Comparison of ENCODE assay signal across 11 mouse cellular contexts in genomic region chr9:57932831-57933602, GRCm38 (mm10). TPM values are rescaled to one million over a fixed set of nuclear protein-coding genes. Genes with fewer than 3 reads are reported as not detected.
DNase-seq lines count a peak whose midpoint lies in the region; ATAC-seq and TF ChIP-seq lines count a peak whose summit lies in the region.
"Had no signal": no experiment of that assay in that cellular context is flagged by ENCODE, and none has a peak within 500 bp of the region (broad histone marks: within the 10 kb centered on the region; RNA-seq: fewer than 3 reads in every experiment).

No protein-coding gene starts in this region.

- H3K27ac ChIP-seq in forebrain, embryonic 14.5 days (ENCODE audit: low read depth, low read length): no peak overlapping the region; the same call in 1 of the 2 replicates
- H3K27ac ChIP-seq in forebrain, embryonic 10.5 days: no peak overlapping the region
- H3K27ac ChIP-seq in bone marrow, adult 2 months (ENCODE audit: control insufficient read depth, insufficient read depth, low read depth, low read length, poor library complexity): 0 out of 2 replicates have a peak overlapping the region, but pooled peaks have one; percentile 23
- no peak overlapping the region; the same call in 1 of the 2 replicates for H3K27ac ChIP-seq in forebrain, embryonic 16.5 days (ENCODE audit: low read length)
- H3K27ac ChIP-seq in liver, embryonic 11.5 days (ENCODE audit: low read depth, low read length): no peak overlapping the region
- H3K27ac ChIP-seq: liver, embryonic 15.5 days; neural tube, embryonic 15.5 days had no signal

- H3K4me3 ChIP-seq in forebrain, embryonic 14.5 days (ENCODE audit: low read depth, low read length): no peak overlapping the region
- no peak overlapping the region for H3K4me3 ChIP-seq in forebrain, embryonic 10.5 days
- no peak overlapping the region for H3K4me3 ChIP-seq in bone marrow, adult 2 months (replicated peaks; ENCODE audit: control insufficient read depth, low read depth, low read length)
- no peak overlapping the region for H3K4me3 ChIP-seq in forebrain, embryonic 16.5 days (replicated peaks; ENCODE audit: low read length)
- H3K4me3 ChIP-seq in liver, embryonic 11.5 days (ENCODE audit: low read depth, low read length): no peak overlapping the region
- H3K4me3 ChIP-seq: liver, embryonic 15.5 days; neural tube, embryonic 15.5 days had no signal

- no peaks in the 10 kb centered on the region for H3K27me3 ChIP-seq in forebrain, embryonic 14.5 days (replicated peaks; ENCODE audit: control insufficient read depth, insufficient read depth, low read length)
- H3K27me3 ChIP-seq in forebrain, embryonic 10.5 days (ENCODE audit: poor library complexity, severe bottlenecking): peaks cover 21% of the 10 kb centered on the region
- H3K27me3 ChIP-seq in forebrain, embryonic 16.5 days (replicated peaks; ENCODE audit: control insufficient read depth, insufficient read depth, low read length): no peaks in the 10 kb centered on the region
- H3K27me3 ChIP-seq in liver, embryonic 11.5 days (replicated peaks; ENCODE audit: control insufficient read depth, insufficient read depth, low read length): peaks cover 7% of the 10 kb centered on the region

- peak; percentile 39 for DNase-seq in forebrain, embryonic 14.5 days (ENCODE audit: low spot score)
- no peak for DNase-seq in forebrain, embryonic 10.5 days (ENCODE audit: extremely low spot score, low spot score)
- peak; percentile 58 to 70 for DNase-seq in left cerebral cortex, adult 9 months (ENCODE audit: low spot score in 2 of 2)
- DNase-seq in gastrocnemius, postnatal 25 days: no peak
- DNase-seq in embryo, embryonic 10 days (ENCODE audit: low spot score): no peak
- DNase-seq in liver, embryonic 11.5 days (ENCODE audit: low spot score): no peak
- DNase-seq: heart, postnatal 10 days had no signal

- no peak for TF ChIP-seq POLR2A in bone marrow, adult 2 months (IDR thresholded peaks at IDR 0.05; ENCODE audit: borderline replicate concordance, control insufficient read depth, low read depth, low read length)

- no peak overlapping the region for H3K9ac ChIP-seq in forebrain, embryonic 14.5 days (ENCODE audit: low read length)
- no peak overlapping the region for H3K9ac ChIP-seq in forebrain, embryonic 16.5 days (replicated peaks; ENCODE audit: low read depth, low read length)
- H3K9ac ChIP-seq in liver, embryonic 11.5 days (ENCODE audit: low read depth, low read length): no peak overlapping the region
- H3K9ac ChIP-seq: liver, embryonic 15.5 days; neural tube, embryonic 15.5 days had no signal

- H3K36me3 ChIP-seq in forebrain, embryonic 14.5 days (ENCODE audit: control insufficient read depth, insufficient read depth, low read length): peaks cover 26% of the 10 kb centered on the region
- H3K36me3 ChIP-seq in forebrain, embryonic 10.5 days (replicated peaks): peaks cover 27% of the 10 kb centered on the region
- H3K36me3 ChIP-seq in forebrain, embryonic 16.5 days (ENCODE audit: control insufficient read depth, insufficient read depth): 0 out of 2 replicates have a peak, but pooled peaks cover 6% of the 10 kb centered on the region
- H3K36me3 ChIP-seq in liver, embryonic 11.5 days (ENCODE audit: control insufficient read depth, insufficient read depth, low read length): no peaks in the 10 kb centered on the region

- no peak for ATAC-seq in forebrain, embryonic 14.5 days
- peak; percentile 80 for ATAC-seq in forebrain, embryonic 16.5 days
- no peak for ATAC-seq in liver, embryonic 11.5 days (replicated peaks; ENCODE audit: low FRiP score)

- no peak overlapping the region for H3K4me2 ChIP-seq in forebrain, embryonic 14.5 days (ENCODE audit: low read length)
- no peak overlapping the region for H3K4me2 ChIP-seq in forebrain, embryonic 16.5 days (ENCODE audit: low read length)
- H3K4me2 ChIP-seq in liver, embryonic 11.5 days: no peak overlapping the region
- H3K4me2 ChIP-seq: liver, embryonic 15.5 days; neural tube, embryonic 15.5 days had no signal

- WGBS in forebrain, embryonic 14.5 days: 70% methylated on average over 6 of the region's 6 CpGs
- 84% methylated on average over 6 of the region's 6 CpGs for WGBS in forebrain, embryonic 10.5 days
- 35% methylated on average over 6 of the region's 6 CpGs for WGBS in bone marrow, adult 2 months
- WGBS in forebrain, embryonic 16.5 days: 65% methylated on average over 6 of the region's 6 CpGs
- WGBS in liver, embryonic 11.5 days: 75% methylated on average over 6 of the region's 6 CpGs

- H3K9me3 ChIP-seq in forebrain, embryonic 14.5 days (replicated peaks; ENCODE audit: control insufficient read depth, low read length): no peaks in the 10 kb centered on the region
- H3K9me3 ChIP-seq in forebrain, embryonic 10.5 days: no peaks in the 10 kb centered on the region
- no peaks in the 10 kb centered on the region for H3K9me3 ChIP-seq in forebrain, embryonic 16.5 days (ENCODE audit: control insufficient read depth, low read length)
- H3K9me3 ChIP-seq in liver, embryonic 11.5 days (ENCODE audit: control insufficient read depth, low read length): no peaks in the 10 kb centered on the region
- H3K9me3 ChIP-seq: liver, embryonic 15.5 days; neural tube, embryonic 15.5 days had no signal

- TF ChIP-seq CTCF in bone marrow, adult 2 months (IDR thresholded peaks at IDR 0.05; ENCODE audit: control insufficient read depth, insufficient read depth, low read length): no peak

- no peaks in the 10 kb centered on the region; the same call in 1 of the 2 replicates for H3K4me1 ChIP-seq in forebrain, embryonic 14.5 days (ENCODE audit: control insufficient read depth, insufficient read depth, low read length)
- H3K4me1 ChIP-seq in forebrain, embryonic 10.5 days: no peaks in the 10 kb centered on the region
- H3K4me1 ChIP-seq in bone marrow, adult 2 months (ENCODE audit: control insufficient read depth, insufficient read depth, low read length): peaks cover 3% of the 10 kb centered on the region
- peaks cover 23% of the 10 kb centered on the region for H3K4me1 ChIP-seq in forebrain, embryonic 16.5 days (replicated peaks; ENCODE audit: control insufficient read depth, insufficient read depth, low read length)
- H3K4me1 ChIP-seq in liver, embryonic 11.5 days (replicated peaks; ENCODE audit: control insufficient read depth, insufficient read depth, low read length): no peaks in the 10 kb centered on the region; the same call in 1 of the 2 replicates
- H3K4me1 ChIP-seq: liver, embryonic 15.5 days; neural tube, embryonic 15.5 days had no signal

RNA-seq across cellular contexts. Expression of gene Sema7a, which starts 6.9 kb away (rescaled TPM):
- 3.6 and 6.2 TPM in 2 replicates for polyA plus RNA-seq in forebrain, embryonic 14.5 days (2014; fragmentation: Nextera tagmentation; extraction: Ambion mirVana)
- polyA plus RNA-seq in forebrain, embryonic 10.5 days (2016; fragmentation: Nextera tagmentation; extraction: Ambion mirVana): 0.14 and 0.75 TPM in 2 replicates
- 2.1 and 3.2 TPM in 2 replicates for polyA plus RNA-seq in bone marrow, adult 2 months (2011; ENCODE audit: insufficient read depth, insufficient read length, low replicate concordance, missing spikeins)
- 2.5 and 2.6 TPM in 2 replicates for polyA plus RNA-seq in forebrain, embryonic 16.5 days (2015; fragmentation: Nextera tagmentation; extraction: Ambion mirVana)
- total RNA-seq in gastrocnemius, postnatal 25 days (2021): 1 to 10 TPM; 8.8 to 9.8 TPM
- 0.19 and 0.34 TPM in 2 replicates for polyA plus RNA-seq in liver, embryonic 11.5 days (2014; fragmentation: Nextera tagmentation; extraction: Ambion mirVana)
- polyA plus RNA-seq: liver, embryonic 15.5 days had no signal

RNA-seq across cellular contexts. Expression of gene Ubl7, which starts 22.2 kb away (rescaled TPM):
- polyA plus RNA-seq in forebrain, embryonic 14.5 days (2014; fragmentation: Nextera tagmentation; extraction: Ambion mirVana): 144 and 166 TPM in 2 replicates
- polyA plus RNA-seq in forebrain, embryonic 10.5 days (2016; fragmentation: Nextera tagmentation; extraction: Ambion mirVana): 109 and 111 TPM in 2 replicates
- 19.2 and 35.9 TPM in 2 replicates for polyA plus RNA-seq in bone marrow, adult 2 months (2011; ENCODE audit: insufficient read depth, insufficient read length, low replicate concordance, missing spikeins)
- polyA plus RNA-seq in forebrain, embryonic 16.5 days (2015; fragmentation: Nextera tagmentation; extraction: Ambion mirVana): 174 and 175 TPM in 2 replicates
- 10 to 100 TPM; 62.2 to 63.6 TPM for total RNA-seq in gastrocnemius, postnatal 25 days (2021)
- 92.3 and 93.3 TPM in 2 replicates for polyA plus RNA-seq in liver, embryonic 11.5 days (2014; fragmentation: Nextera tagmentation; extraction: Ambion mirVana)

Comparison
In these comparisons a context has a peak if more than half of its experiments do, and no peak if none do; other contexts are left out.
1. DNase-seq: peak in forebrain, embryonic 14.5 days (single experiment) and left cerebral cortex, adult 9 months (2 of 2); none in forebrain, embryonic 10.5 days (single experiment), gastrocnemius, postnatal 25 days (single experiment), embryo, embryonic 10 days (single experiment) and liver, embryonic 11.5 days (single experiment).